Mouse (Mus musculus): ENCODE measurements around the gene Ccl6.

Gene Ccl6

DNA sequence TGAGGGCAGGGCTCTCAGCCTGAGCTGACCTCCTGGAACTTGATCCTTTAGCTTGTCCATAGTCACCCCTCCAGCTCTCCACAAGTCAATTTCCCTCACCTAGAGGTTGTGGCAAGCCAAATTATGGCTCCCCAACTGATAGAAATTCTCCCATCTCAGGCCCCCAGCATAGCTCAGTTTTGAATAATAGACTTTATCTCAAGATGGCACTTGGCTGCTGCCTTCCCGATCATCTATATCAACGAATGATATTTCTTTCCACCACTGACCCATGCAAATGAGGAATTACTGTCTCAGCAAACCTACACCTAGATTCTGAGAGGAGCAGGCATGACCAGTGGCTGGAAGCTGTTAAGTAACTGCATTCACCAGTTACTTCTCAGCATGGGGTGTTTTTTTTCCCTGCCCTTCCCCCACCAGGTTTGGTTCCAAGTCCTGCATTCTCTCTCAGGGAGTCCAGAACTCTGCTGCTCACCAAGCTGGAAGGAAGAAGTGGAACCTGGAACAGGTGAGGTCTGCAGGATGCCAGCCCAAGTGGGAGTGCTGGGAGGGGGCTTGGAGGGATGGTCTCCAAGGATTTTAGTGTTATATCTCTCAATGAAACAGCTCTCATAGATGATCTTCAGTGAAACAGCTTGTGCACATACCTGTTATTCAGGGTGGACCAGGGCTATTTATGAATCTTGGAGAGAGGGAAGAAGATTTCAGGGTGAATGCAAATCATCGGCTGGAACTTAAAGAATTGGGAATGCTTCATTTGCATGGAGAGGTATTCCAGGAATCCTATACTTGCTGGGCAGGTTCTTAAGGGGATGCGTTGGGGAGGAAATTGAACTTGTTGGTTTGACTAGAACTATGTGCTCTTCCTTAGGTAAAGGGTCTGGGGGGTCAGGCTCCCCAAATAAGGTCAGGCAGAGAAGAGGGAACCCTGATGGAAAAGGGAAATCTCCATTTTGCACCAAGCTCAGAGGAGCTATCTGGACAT, 11.0 kb downstream of the Ccl6 start:
- DNase-seq (ENCODE audit: low read depth, low spot score) = no peak
- Histone ChIP-seq H3K36me3 (ENCODE audit: control insufficient read depth, insufficient read depth, low read length, poor library complexity, severe bottlenecking) (no peaks in the 10 kb centered on the region), H3K27me3 (ENCODE audit: control insufficient read depth, insufficient read depth, low read length, poor library complexity, severe bottlenecking) (no peaks in the 10 kb centered on the region)

DNA sequence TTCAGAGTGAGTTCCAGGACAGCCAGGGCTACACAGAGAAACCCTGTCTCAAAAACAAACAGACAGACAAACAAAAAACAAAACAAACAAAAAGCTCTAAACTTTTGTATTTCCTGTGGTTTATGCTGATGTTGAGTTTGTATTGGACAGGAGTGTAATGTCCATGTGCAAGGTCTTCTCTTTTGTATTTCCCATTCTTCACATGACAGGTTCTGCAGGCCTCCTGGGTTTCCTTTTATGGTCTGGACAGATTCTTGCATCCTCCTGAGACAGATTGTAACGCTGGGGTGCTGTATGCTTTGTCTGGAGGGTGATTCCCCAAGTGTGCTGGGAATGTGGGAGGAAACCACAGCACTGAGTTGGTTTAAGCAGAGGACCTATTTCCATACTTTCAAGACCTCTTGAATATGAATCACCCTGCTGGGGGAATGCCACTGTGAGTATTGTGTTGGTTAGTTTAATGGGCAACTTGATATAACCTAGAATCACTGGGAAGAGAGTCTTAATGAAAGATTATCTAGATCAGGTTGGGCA, 12.1 kb downstream of the Ccl6 start:
- H3K36me3 ChIP-seq (ENCODE audit: control insufficient read depth, insufficient read depth, low read length, poor library complexity, severe bottlenecking) = no peaks in the 10 kb centered on the region
- DNase-seq (ENCODE audit: low read depth, low spot score) = no peak
- no peaks in the 10 kb centered on the region for H3K27me3 ChIP-seq (ENCODE audit: control insufficient read depth, insufficient read depth, low read length, poor library complexity, severe bottlenecking)

DNA sequence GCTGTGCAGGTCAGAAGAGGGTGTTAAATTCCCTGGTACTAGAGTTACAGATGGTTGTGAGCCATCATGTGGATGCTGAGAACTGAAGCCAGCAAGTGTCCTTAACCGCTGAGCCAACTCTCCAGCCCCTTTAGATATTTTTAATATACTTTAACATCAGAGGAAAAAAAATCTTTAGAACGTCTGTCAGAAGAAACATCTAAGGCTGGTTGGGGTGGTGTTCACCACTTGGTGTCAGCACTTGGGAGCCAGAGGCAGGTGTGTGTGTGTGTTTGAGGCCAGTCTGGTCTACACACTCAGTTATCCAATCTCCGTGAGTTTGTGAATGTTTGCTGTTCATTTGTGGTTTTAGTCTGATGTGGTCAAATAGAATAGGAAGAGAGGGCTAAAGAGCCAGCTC, 13.9 kb downstream of the Ccl6 start:
- no peaks in the 10 kb centered on the region for H3K36me3 ChIP-seq (ENCODE audit: control insufficient read depth, insufficient read depth, low read length, poor library complexity, severe bottlenecking)
- H3K27me3 ChIP-seq (ENCODE audit: control insufficient read depth, insufficient read depth, low read length, poor library complexity, severe bottlenecking) = no peaks in the 10 kb centered on the region
- no peak for DNase-seq (ENCODE audit: low read depth, low spot score)

DNA sequence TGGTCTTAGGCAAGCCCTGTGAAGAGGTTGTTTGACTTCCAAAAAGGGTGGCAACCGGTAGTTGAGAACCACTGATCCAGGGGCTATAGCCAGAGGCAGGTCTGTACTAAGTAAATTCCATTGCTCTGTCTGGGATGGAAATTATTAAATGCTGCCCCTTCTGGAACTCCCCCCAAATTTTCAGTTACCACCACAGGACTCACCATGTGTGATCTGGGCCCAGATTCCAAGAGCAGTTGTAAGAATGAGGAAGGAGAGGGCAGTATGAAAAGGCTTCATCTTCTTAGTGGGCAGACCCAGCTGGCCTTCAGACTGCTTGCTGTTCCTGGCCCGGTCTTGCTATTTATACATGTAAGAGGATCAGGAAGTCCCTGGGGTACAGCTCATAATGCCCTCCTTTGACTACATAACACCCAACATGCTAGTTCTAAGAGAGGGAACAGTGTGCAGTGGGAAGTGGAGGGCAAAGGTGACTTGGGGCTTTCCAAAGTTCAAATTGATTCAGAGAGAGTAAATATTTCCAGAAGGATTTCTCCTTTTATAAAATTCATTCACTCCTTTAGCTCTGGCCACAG, 14.6 kb downstream of the Ccl6 start, which contains the start of gene Ccl9:
Gene Ccl9, minus strand, starts transcription at position 451 of the 575 bp plus-strand sequence.
- Histone ChIP-seq H3K36me3 (ENCODE audit: control insufficient read depth, insufficient read depth, low read length, poor library complexity, severe bottlenecking) (no peaks in the 10 kb centered on the region), H3K27me3 (ENCODE audit: control insufficient read depth, insufficient read depth, low read length, poor library complexity, severe bottlenecking) (no peaks in the 10 kb centered on the region)
- DNase-seq (ENCODE audit: low read depth, low spot score) = no peak

DNA sequence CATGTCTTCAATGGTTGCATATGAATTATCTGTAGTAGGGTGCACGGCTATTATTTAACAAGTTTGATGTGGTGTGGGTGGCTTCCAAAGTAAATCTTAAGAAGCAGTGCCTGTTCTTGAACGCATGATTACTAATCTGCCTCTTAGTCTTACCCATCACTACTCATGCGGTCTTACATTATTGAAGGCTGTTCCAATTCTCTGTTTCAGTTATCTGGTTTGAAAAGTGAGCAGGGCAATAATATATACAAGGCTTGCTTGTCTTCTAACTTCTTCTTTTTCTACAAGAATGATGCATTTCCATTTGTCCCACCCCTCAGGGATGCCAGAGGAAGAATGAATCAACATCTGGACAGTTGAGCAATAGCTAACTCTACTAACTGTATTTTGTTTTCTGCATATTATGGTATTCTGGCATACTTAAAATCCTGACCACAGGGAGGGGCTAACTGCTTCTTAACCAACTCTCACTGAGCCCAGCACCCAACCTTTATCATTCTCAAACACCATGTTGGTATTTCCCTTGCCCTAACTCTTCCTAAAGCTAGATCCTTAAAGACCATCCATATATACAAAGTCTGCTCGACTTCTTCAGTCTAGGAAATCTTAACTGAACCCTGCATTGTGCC, 15.8 kb downstream of the Ccl6 start:
- DNase-seq (ENCODE audit: low read depth, low spot score) = no peak

DNA sequence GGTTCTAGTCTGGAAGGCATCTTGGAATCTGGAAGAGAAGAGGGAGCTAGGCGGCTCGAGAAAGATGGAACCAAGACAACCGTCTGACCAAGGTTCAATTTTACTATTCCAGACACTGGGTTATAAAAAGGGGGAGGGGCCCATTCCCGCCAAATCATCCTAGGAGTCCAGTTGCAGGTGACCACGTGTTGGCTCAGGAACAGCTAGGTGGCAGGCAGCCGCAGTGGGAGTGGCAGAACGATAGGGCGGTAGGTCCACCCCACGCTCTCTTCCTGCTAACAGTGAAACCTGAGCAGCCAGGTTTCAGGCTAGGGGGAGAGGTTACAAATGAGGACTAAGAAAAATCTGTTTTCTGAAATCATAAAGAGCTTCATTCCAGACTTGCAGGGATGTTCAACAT, 20.1 kb downstream of the Ccl6 start:
- H3K27me3 ChIP-seq (ENCODE audit: control insufficient read depth, insufficient read depth, low read length, poor library complexity, severe bottlenecking) = no peaks in the 10 kb centered on the region
- H3K36me3 ChIP-seq (ENCODE audit: control insufficient read depth, insufficient read depth, low read length, poor library complexity, severe bottlenecking) = no peaks in the 10 kb centered on the region
- no peak for DNase-seq (ENCODE audit: low read depth, low spot score)

More for the DNA sequence above, 15.8 kb downstream of the Ccl6 start:
- Histone ChIP-seq H3K36me3 (ENCODE audit: control insufficient read depth, insufficient read depth, low read length, poor library complexity, severe bottlenecking) (no peaks in the 10 kb centered on the region), H3K27me3 (ENCODE audit: control insufficient read depth, insufficient read depth, low read length, poor library complexity, severe bottlenecking) (no peaks in the 10 kb centered on the region)

DNA sequence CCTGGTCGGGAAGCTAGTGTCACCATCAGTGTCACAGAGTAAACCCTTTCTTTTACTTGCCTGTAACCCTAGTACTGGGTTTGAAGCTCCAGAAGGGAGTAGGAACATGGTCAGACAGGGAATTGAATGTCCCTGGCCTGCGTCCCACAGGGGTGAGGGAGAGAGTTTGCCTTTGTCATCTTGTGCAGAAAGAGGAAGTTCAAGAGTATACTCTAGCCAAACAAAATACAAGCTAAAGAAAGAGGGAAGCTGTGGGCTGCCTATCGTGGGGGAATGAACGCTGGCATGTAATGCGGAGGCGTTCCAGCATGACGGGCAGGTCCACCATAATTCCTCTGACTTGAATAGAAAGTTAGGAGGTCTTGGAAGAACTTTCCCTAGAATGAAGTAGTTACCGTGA, 20.7 kb downstream of the Ccl6 start:
- H3K36me3 ChIP-seq (ENCODE audit: control insufficient read depth, insufficient read depth, low read length, poor library complexity, severe bottlenecking) = no peaks in the 10 kb centered on the region
- DNase-seq (ENCODE audit: low read depth, low spot score) = peak; percentile 62
- no peaks in the 10 kb centered on the region for H3K27me3 ChIP-seq (ENCODE audit: control insufficient read depth, insufficient read depth, low read length, poor library complexity, severe bottlenecking)

DNA sequence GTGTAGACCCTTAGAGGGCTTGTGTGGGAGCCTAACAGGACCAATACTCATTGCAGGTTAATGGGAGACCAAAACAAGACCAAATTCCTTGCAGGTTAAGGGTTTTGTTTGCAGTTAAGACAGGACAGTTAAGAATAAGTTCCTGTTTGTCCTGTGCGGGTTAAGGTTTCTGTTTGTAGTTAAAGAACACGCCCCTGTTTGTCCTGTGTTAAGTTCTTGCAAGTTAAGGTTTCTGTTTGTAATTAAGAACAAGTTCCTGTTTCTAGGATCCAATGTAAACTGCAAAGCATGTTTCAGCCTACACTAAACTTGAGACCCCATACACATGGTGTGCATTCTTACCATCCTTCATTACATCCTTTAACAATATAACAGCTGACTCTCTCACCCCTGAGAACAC, 22.7 kb downstream of the Ccl6 start:
- Histone ChIP-seq H3K36me3 (ENCODE audit: control insufficient read depth, insufficient read depth, low read length, poor library complexity, severe bottlenecking) (no peaks in the 10 kb centered on the region), H3K27me3 (ENCODE audit: control insufficient read depth, insufficient read depth, low read length, poor library complexity, severe bottlenecking) (no peaks in the 10 kb centered on the region)
- DNase-seq (ENCODE audit: low read depth, low spot score) = no peak

DNA sequence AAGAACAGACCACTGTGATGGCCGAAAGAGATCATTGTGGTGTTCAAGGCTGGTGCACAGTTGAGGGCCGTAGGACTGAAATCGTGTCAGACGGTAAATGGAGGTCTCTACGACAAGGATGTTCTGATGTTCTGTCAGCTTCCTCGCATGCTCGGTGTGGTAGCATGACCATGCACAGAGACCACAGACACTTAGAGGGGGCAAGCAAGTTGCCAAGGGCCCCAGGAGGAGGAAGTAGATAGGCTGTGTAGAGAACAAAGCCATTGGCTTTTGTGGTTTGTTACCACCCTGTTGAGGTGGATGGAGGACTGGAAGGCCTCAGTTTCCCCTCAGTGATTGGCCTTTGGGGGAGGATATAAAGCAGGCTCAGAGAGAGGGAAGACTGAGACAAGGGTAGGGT, 23.6 kb downstream of the Ccl6 start:
- no peak for DNase-seq (ENCODE audit: low read depth, low spot score)
- H3K27me3 ChIP-seq (ENCODE audit: control insufficient read depth, insufficient read depth, low read length, poor library complexity, severe bottlenecking) = no peaks in the 10 kb centered on the region
- no peaks in the 10 kb centered on the region for H3K36me3 ChIP-seq (ENCODE audit: control insufficient read depth, insufficient read depth, low read length, poor library complexity, severe bottlenecking)

DNA sequence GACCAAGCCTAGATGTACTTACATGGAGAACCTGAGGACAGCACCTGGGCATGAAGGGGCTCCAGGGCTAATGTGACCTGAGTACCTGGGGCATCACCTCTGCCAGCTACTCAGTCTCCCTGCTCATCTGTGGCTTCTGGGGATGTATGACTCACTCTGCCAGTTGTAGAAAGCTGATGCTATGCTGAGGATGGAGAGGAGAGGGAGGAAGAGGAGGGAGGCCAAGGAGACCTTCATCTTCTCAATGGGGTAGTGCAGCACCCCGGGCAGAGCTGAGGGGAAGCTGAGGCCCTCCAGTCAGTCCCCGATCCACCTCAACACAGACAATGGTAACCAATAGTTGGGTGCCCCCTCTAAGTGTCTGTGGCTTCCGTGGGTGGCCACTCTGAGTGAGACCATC, 24.1 kb downstream of the Ccl6 start:
- no peaks in the 10 kb centered on the region for H3K27me3 ChIP-seq (ENCODE audit: control insufficient read depth, insufficient read depth, low read length, poor library complexity, severe bottlenecking)
- H3K36me3 ChIP-seq (ENCODE audit: control insufficient read depth, insufficient read depth, low read length, poor library complexity, severe bottlenecking) = no peaks in the 10 kb centered on the region
- no peak for DNase-seq (ENCODE audit: low read depth, low spot score)

DNA sequence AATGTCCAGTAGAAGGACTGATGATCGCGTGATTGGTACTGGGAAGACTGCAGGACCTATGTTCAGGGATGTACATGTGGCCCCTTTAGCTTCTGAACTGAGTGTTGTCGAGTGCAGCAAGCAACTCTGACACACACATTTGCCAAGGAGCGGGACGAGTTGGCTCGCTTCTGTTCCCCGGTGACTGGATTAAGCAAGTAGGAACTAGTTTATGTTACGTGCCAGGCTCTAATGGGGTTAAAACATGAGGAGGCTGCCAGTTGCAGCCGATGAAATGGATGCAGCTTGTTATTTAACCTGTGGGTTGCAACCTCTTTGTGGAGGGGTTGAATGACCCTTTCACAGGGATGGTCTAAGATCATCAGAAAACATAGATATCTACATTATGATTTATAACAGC, 24.8 kb downstream of the Ccl6 start:
- H3K36me3 ChIP-seq (ENCODE audit: control insufficient read depth, insufficient read depth, low read length, poor library complexity, severe bottlenecking) = no peaks in the 10 kb centered on the region
- no peak for DNase-seq (ENCODE audit: low read depth, low spot score)

DNA sequence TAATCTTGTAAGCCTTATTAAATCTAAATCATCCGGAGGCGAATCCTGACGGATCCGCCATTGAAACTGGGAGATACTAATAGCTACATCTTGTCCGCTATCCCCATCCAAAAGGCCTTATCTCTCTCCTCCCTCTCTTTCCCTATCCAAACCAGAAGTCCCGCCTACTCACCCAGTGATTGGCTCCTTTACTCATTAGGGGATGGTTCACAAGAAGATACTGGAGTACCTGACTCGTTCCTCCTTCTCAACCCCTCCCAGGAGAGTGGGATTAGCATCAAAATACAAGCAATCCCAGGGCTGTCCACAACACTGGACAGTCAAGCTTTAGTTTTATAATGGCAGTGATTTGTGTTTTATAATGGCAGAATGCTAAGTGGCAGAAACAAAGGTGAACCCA, 25.6 kb downstream of the Ccl6 start:
- H3K36me3 ChIP-seq (ENCODE audit: control insufficient read depth, insufficient read depth, low read length, poor library complexity, severe bottlenecking) = no peaks in the 10 kb centered on the region
- no peak for DNase-seq (ENCODE audit: low read depth, low spot score)

More for the DNA sequence above, 24.8 kb downstream of the Ccl6 start:
- H3K27me3 ChIP-seq (ENCODE audit: control insufficient read depth, insufficient read depth, low read length, poor library complexity, severe bottlenecking) = no peaks in the 10 kb centered on the region

DNA sequence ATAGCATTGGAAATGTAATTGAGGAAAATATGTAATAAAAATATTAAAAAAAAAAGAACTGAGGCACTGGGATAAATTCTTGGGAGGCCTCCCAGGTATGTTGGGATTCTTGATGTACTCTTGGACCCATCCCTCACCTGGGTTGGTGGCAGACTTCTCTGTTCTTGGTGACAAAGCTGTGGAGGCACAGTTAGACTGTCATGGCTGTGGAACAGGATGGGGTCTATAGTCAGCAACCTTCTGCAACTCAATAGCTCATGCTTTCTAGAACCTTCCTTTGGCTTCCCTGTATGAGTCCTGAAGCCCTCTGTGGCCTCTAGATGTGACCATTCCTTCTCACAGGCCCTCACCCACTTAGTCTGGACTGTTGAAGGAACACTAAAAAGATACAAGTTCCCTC, 26.3 kb downstream of the Ccl6 start:
- Histone ChIP-seq H3K27me3 (ENCODE audit: control insufficient read depth, insufficient read depth, low read length, poor library complexity, severe bottlenecking) (no peaks in the 10 kb centered on the region), H3K36me3 (ENCODE audit: control insufficient read depth, insufficient read depth, low read length, poor library complexity, severe bottlenecking) (no peaks in the 10 kb centered on the region)
- no peak for DNase-seq (ENCODE audit: low read depth, low spot score)

More for the DNA sequence above, 25.6 kb downstream of the Ccl6 start:
- H3K27me3 ChIP-seq (ENCODE audit: control insufficient read depth, insufficient read depth, low read length, poor library complexity, severe bottlenecking) = no peaks in the 10 kb centered on the region

DNA sequence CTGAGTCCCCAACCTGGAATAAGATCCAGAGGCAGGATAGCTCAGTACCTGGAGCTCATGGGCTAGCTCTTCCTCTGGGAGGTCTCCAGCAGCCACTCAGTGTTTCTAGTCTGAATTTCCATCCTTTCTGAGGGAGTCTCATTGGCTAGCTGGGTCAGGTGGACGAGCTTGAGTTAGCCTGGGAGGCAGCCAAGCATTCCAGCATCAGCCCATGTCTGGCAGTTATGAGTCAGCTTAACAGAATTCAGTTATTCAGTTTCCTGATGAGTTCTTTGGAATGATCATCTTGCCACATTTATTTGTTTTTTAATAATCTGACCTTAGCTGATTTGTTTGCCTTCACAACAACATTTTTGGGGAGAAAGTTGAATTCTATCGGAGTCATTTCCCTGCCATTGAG, 29.1 kb downstream of the Ccl6 start:
- no peaks in the 10 kb centered on the region for H3K36me3 ChIP-seq (ENCODE audit: control insufficient read depth, insufficient read depth, low read length, poor library complexity, severe bottlenecking)
- no peaks in the 10 kb centered on the region for H3K27me3 ChIP-seq (ENCODE audit: control insufficient read depth, insufficient read depth, low read length, poor library complexity, severe bottlenecking)
- no peak for DNase-seq (ENCODE audit: low read depth, low spot score)
